Mouse (Mus musculus) lung, adult 2 months (tissue): ENCODE data around the gene Lrrn2.

Source experiments
- CTCF ChIP-seq: fragments of 200-500 bp; IDR thresholded peaks from 2 replicates; pipeline ENCODE4 v1.5.1; 2011; ENCODE audit warnings: mild to moderate bottlenecking, low read length, control low read depth; ENCODE audit not compliant: insufficient read depth
- POLR2A ChIP-seq: fragments of 200-500 bp; IDR thresholded peaks from 2 replicates; pipeline ENCODE4 v1.6.1; 2011; ENCODE audit warnings: low read depth, mild to moderate bottlenecking, control low read depth, low read length, borderline replicate concordance; ENCODE audit errors: extremely low read depth

- no peak for TF ChIP-seq POLR2A
- TF ChIP-seq CTCF, result no peak
Observed at GRCm38 (mm10) chr1:132915849-132916493, 35.9 kb downstream of the Lrrn2 start.
